Comparison of ENCODE assay signal across 11 mouse cellular contexts in the genomic region with DNA sequence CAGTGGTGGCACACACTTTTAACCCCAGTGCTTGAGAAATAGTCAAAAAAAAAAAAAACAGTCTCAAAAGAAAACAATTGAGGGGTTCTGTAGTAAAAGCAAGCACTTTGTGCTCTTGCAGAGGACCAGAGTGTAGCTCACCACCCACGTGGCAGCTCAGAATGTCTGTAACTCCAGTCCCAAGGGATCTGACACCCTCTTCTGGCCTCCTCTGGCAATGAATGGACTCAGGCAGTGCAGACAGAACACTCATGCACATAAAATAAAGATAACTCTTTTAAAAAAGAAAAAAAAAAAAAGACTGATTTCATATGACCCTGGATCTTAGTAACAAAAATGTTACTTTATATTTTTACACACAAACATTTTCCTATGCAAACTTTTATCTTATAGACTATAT. TPM values are rescaled to one million over a fixed set of nuclear protein-coding genes. Genes with fewer than 3 reads are reported as not detected.
DNase-seq lines count a peak whose midpoint lies in the region; ATAC-seq and TF ChIP-seq lines count a peak whose summit lies in the region.
"Had no signal": no experiment of that assay in that cellular context is flagged by ENCODE, and none has a peak within 500 bp of the region (broad histone marks: within the 10 kb centered on the region; RNA-seq: fewer than 3 reads in every experiment).

No protein-coding gene starts in this region.

- no peaks in the 10 kb centered on the region for H3K4me1 ChIP-seq in embryonic facial prominence, embryonic 14.5 days (ENCODE audit: control insufficient read depth, insufficient read depth, low read length)
- H3K4me1 ChIP-seq in embryonic facial prominence, embryonic 10.5 days, result no peaks in the 10 kb centered on the region
- H3K4me1 ChIP-seq in liver, embryonic 14.5 days (replicated peaks; ENCODE audit: control insufficient read depth in 2 of 2, insufficient read depth in 2 of 2, low read length in 1 of 2), result no peaks in the 10 kb centered on the region
- H3K4me1 ChIP-seq in ES-Bruce4 (ENCODE audit: control insufficient read depth, insufficient read depth, low read length), result no peaks in the 10 kb centered on the region
- H3K4me1 ChIP-seq: heart, embryonic 10.5 days; neural tube, embryonic 13.5 days had no signal

- H3K4me2 ChIP-seq in embryonic facial prominence, embryonic 14.5 days (ENCODE audit: low read depth, low read length), result no peak overlapping the region
- no peak overlapping the region for H3K4me2 ChIP-seq in liver, embryonic 14.5 days (ENCODE audit: low read depth)
- H3K4me2 ChIP-seq: neural tube, embryonic 13.5 days had no signal

- no peak for TF ChIP-seq POLR2A in ES-Bruce4 (IDR thresholded peaks at IDR 0.05; ENCODE audit: insufficient read depth, low read length)

- intact Hi-C loops in heart, postnatal 14 days (cut with DNase I), result no loop called here

- TF ChIP-seq EP300 in liver, embryonic 14.5 days (IDR thresholded peaks at IDR 0.05; ENCODE audit: low read depth), result no peak
- TF ChIP-seq EP300 in ES-Bruce4 (IDR thresholded peaks at IDR 0.05; ENCODE audit: insufficient read depth, low read depth, low read length), result no peak

- H3K9me3 ChIP-seq in embryonic facial prominence, embryonic 14.5 days (ENCODE audit: control insufficient read depth, low read length), result no peaks in the 10 kb centered on the region
- no peaks in the 10 kb centered on the region for H3K9me3 ChIP-seq in embryonic facial prominence, embryonic 10.5 days
- no peaks in the 10 kb centered on the region for H3K9me3 ChIP-seq in liver, embryonic 14.5 days (ENCODE audit: control insufficient read depth, low read length)
- no peaks in the 10 kb centered on the region for H3K9me3 ChIP-seq in ES-Bruce4 (replicated peaks; ENCODE audit: control insufficient read depth, insufficient read depth, low read length, poor library complexity, severe bottlenecking)
- H3K9me3 ChIP-seq: G1E; heart, embryonic 10.5 days; neural tube, embryonic 13.5 days had no signal

- H3K36me3 ChIP-seq in embryonic facial prominence, embryonic 14.5 days (ENCODE audit: control insufficient read depth, insufficient read depth, low read length), result 0 out of 2 replicates have a peak, but pooled peaks cover 4% of the 10 kb centered on the region
- H3K36me3 ChIP-seq in embryonic facial prominence, embryonic 10.5 days (replicated peaks), result peaks cover 20% of the 10 kb centered on the region
- no peaks in the 10 kb centered on the region for H3K36me3 ChIP-seq in liver, embryonic 14.5 days (replicated peaks; ENCODE audit: control insufficient read depth, insufficient read depth, low read depth)
- H3K36me3 ChIP-seq in ES-Bruce4 (ENCODE audit: control insufficient read depth, insufficient read depth, low read length, poor library complexity, severe bottlenecking), result no peaks in the 10 kb centered on the region; the same call in 1 of the 2 replicates
- H3K36me3 ChIP-seq: neural tube, embryonic 13.5 days had no signal

- no peak for ATAC-seq in embryonic facial prominence, embryonic 14.5 days (ENCODE audit: low read depth)
- no peak for ATAC-seq in liver, embryonic 14.5 days (ENCODE audit: insufficient read depth)
- peak; percentile 52; the same call in 1 of the 2 replicates for ATAC-seq in megakaryocyte progenitor cell, adult 5-6 weeks (replicated peaks; ENCODE audit: poor library complexity)

- no peak overlapping the region for H3K27ac ChIP-seq in embryonic facial prominence, embryonic 14.5 days (replicated peaks; ENCODE audit: low read depth, low read length)
- H3K27ac ChIP-seq in embryonic facial prominence, embryonic 10.5 days (replicated peaks), result no peak overlapping the region
- no peak overlapping the region for H3K27ac ChIP-seq in liver, embryonic 14.5 days
- H3K27ac ChIP-seq in ES-Bruce4 (ENCODE audit: insufficient read depth, low read length), result no peak overlapping the region
- H3K27ac ChIP-seq: heart, embryonic 10.5 days; neural tube, embryonic 13.5 days had no signal

- no peak overlapping the region for H3K4me3 ChIP-seq in embryonic facial prominence, embryonic 14.5 days (ENCODE audit: low read depth, low read length)
- H3K4me3 ChIP-seq in embryonic facial prominence, embryonic 10.5 days, result no peak overlapping the region
- H3K4me3 ChIP-seq in liver, embryonic 14.5 days (ENCODE audit: insufficient read depth in 1 of 2, low read depth in 2 of 2, low read length in 2 of 2), result no peak overlapping the region
- no peak overlapping the region for H3K4me3 ChIP-seq in ES-Bruce4 (ENCODE audit: low read depth, low read length)
- H3K4me3 ChIP-seq: heart, embryonic 10.5 days; neural tube, embryonic 13.5 days had no signal

- 16% methylated on average over 1 of the region's 1 CpGs for WGBS in embryonic facial prominence, embryonic 14.5 days
- WGBS in embryonic facial prominence, embryonic 10.5 days, result 16% methylated on average over 1 of the region's 1 CpGs
- WGBS in liver, embryonic 14.5 days (ENCODE audit: insufficient replicate concordance), result 25% methylated on average over 1 of the region's 1 CpGs

- peak; percentile 18 for DNase-seq in embryonic facial prominence, embryonic 14.5 days (ENCODE audit: low spot score)
- DNase-seq in embryonic facial prominence, embryonic 10.5 days (ENCODE audit: low spot score), result no peak
- DNase-seq in liver, embryonic 14.5 days (ENCODE audit: low read depth in 3 of 3, low spot score in 3 of 3), result no peak
- DNase-seq in liver, result no peak
- DNase-seq in right cerebral cortex, postnatal 4 days, result no peak
- no peak for DNase-seq in heart, postnatal 14 days

- no peaks in the 10 kb centered on the region for H3K27me3 ChIP-seq in embryonic facial prominence, embryonic 14.5 days (replicated peaks; ENCODE audit: control insufficient read depth, insufficient read depth, low read length)
- no peaks in the 10 kb centered on the region for H3K27me3 ChIP-seq in embryonic facial prominence, embryonic 10.5 days (replicated peaks; ENCODE audit: low read depth, poor library complexity, severe bottlenecking)
- H3K27me3 ChIP-seq in liver, embryonic 14.5 days (ENCODE audit: control insufficient read depth, insufficient read depth, low read length), result no peaks in the 10 kb centered on the region
- no peaks in the 10 kb centered on the region for H3K27me3 ChIP-seq in ES-Bruce4 (ENCODE audit: control insufficient read depth, insufficient read depth, low read length, poor library complexity, severe bottlenecking)
- H3K27me3 ChIP-seq: neural tube, embryonic 13.5 days had no signal

- TF ChIP-seq CTCF in liver, embryonic 14.5 days (IDR thresholded peaks at IDR 0.05; ENCODE audit: low read depth), result peak; percentile 34
- TF ChIP-seq CTCF in ES-Bruce4 (IDR thresholded peaks at IDR 0.05; ENCODE audit: low read depth, low read length), result peak; percentile 19

- H3K9ac ChIP-seq in embryonic facial prominence, embryonic 14.5 days (ENCODE audit: low read depth, low read length), result no peak overlapping the region
- no peak overlapping the region for H3K9ac ChIP-seq in liver, embryonic 14.5 days (replicated peaks)
- no peak overlapping the region for H3K9ac ChIP-seq in ES-Bruce4 (ENCODE audit: low read depth, poor library complexity, severe bottlenecking)
- H3K9ac ChIP-seq: neural tube, embryonic 13.5 days had no signal

RNA-seq across cellular contexts. Expression of gene Bbx, which starts 12.1 kb away (rescaled TPM):
- 28.5 and 32.1 TPM in 2 replicates for polyA plus RNA-seq in embryonic facial prominence, embryonic 14.5 days (2014; fragmentation: Nextera tagmentation; extraction: Ambion mirVana)
- 44.6 and 48.3 TPM in 2 replicates for polyA plus RNA-seq in embryonic facial prominence, embryonic 10.5 days (2016; fragmentation: Nextera tagmentation; extraction: Ambion mirVana)
- polyA plus RNA-seq in liver, embryonic 14.5 days (2012; rRNA removed), result 1.3 and 1.8 TPM in 2 replicates
- 3.4 TPM in 2 replicates for polyA plus RNA-seq in liver, embryonic 14.5 days (2014; fragmentation: Nextera tagmentation; extraction: Ambion mirVana)
- 107 and 116 TPM in 2 replicates for polyA plus RNA-seq in ES-Bruce4 (2011; ENCODE audit: insufficient read depth, insufficient read length, low read depth, missing spikeins)
- 22.9 and 27.6 TPM in 2 replicates for total RNA-seq in megakaryocyte progenitor cell, adult 5-6 weeks (2015)
- 20.9 and 33.1 TPM in 2 replicates for total RNA-seq in megakaryocyte progenitor cell, adult 5-6 weeks (2017)
- 10 to 100 TPM; 15.4 to 18.0 TPM for total RNA-seq in heart, postnatal 14 days (2021)
